Mouse (Mus musculus): ENCODE data around the gene Yipf1. TPM values are rescaled to one million over a fixed set of nuclear protein-coding genes. Genes with fewer than 3 reads are reported as not detected.
"Not testable (repeated sequence)": the region's sequence is repeated elsewhere in the genome, so short reads cannot be mapped to it uniquely, and the experiment has no call there.

The Yipf1 gene
- polyA plus RNA-seq, 1 experiment from 2014 or later, result 53.2 TPM

GRCm38 (mm10) chr4:107360457-107361145, 46.4 kb downstream of the Yipf1 start:
- no peaks in the 10 kb centered on the region for H3K27me3 ChIP-seq
- H3K9me3 ChIP-seq, result no peaks in the 10 kb centered on the region
- H3K4me3 ChIP-seq, result no peak overlapping the region
- no peaks in the 10 kb centered on the region for H3K36me3 ChIP-seq
- ATAC-seq (replicated peaks), result no peak
- no peak overlapping the region for H3K9ac ChIP-seq (replicated peaks)
- no peak overlapping the region for H3K4me2 ChIP-seq (replicated peaks)
- no peaks in the 10 kb centered on the region for H3K4me1 ChIP-seq
- WGBS, result 85% methylated on average over 7 of the region's 7 CpGs
- H3K27ac ChIP-seq (replicated peaks), result no peak overlapping the region

GRCm38 (mm10) chr4:107362755-107363154, 48.6 kb downstream of the Yipf1 start:
- Histone ChIP-seq H3K4me2 (replicated peaks) (no peak overlapping the region), H3K9ac (replicated peaks) (no peak overlapping the region), H3K36me3 (no peaks in the 10 kb centered on the region), H3K27ac (replicated peaks) (no peak overlapping the region), H3K4me3 (no peak overlapping the region), H3K9me3 (no peaks in the 10 kb centered on the region), H3K4me1 (no peaks in the 10 kb centered on the region; the same call in 1 of the 2 replicates), H3K27me3 (no peaks in the 10 kb centered on the region)
- WGBS, result 55% methylated on average over 4 of the region's 4 CpGs
- no peak for ATAC-seq (replicated peaks)

GRCm38 (mm10) chr4:107363573-107363972, 49.4 kb downstream of the Yipf1 start:
- H3K27me3 ChIP-seq, result no peaks in the 10 kb centered on the region
- no peaks in the 10 kb centered on the region for H3K36me3 ChIP-seq
- ATAC-seq (replicated peaks), result no peak
- 82% methylated on average over 6 of the region's 6 CpGs for WGBS
- no peak overlapping the region for H3K9ac ChIP-seq (replicated peaks)
- no peak overlapping the region for H3K4me2 ChIP-seq (replicated peaks)
- no peaks in the 10 kb centered on the region for H3K9me3 ChIP-seq
- H3K4me1 ChIP-seq, result peaks cover 4% of the 10 kb centered on the region
- no peak overlapping the region for H3K27ac ChIP-seq (replicated peaks)
- no peak overlapping the region for H3K4me3 ChIP-seq

GRCm38 (mm10) chr4:107364190-107364639, 50.1 kb downstream of the Yipf1 start:
- H3K4me3 ChIP-seq, result no peak overlapping the region
- H3K27me3 ChIP-seq, result no peaks in the 10 kb centered on the region
- no peak overlapping the region for H3K4me2 ChIP-seq (replicated peaks)
- peaks cover 9% of the 10 kb centered on the region for H3K4me1 ChIP-seq
- H3K27ac ChIP-seq (replicated peaks), result no peak overlapping the region
- no peak for ATAC-seq (replicated peaks)
- H3K9ac ChIP-seq (replicated peaks), result no peak overlapping the region
- H3K9me3 ChIP-seq, result no peaks in the 10 kb centered on the region
- 82% methylated on average over 5 of the region's 5 CpGs for WGBS
- no peaks in the 10 kb centered on the region for H3K36me3 ChIP-seq

- not testable (repeated sequence) for H3K36me3 ChIP-seq; H3K4me3 ChIP-seq; H3K4me2 ChIP-seq (replicated peaks); H3K27ac ChIP-seq (replicated peaks); ATAC-seq (replicated peaks); H3K9ac ChIP-seq (replicated peaks); H3K9me3 ChIP-seq; H3K4me1 ChIP-seq; H3K27me3 ChIP-seq
These were observed 52.2 kb downstream of the Yipf1 start for GRCm38 (mm10) chr4:107366408-107366807.

- ATAC-seq (replicated peaks), result peak; percentile 99
- peak within 1 kb of the TSS; percentile 79 for H3K4me2 ChIP-seq (replicated peaks)
- H3K27ac ChIP-seq (replicated peaks), result peak within 1 kb of the TSS; percentile 92
- no peaks in the 10 kb centered on the region for H3K27me3 ChIP-seq
- peaks cover 9% of the 10 kb centered on the region for H3K4me1 ChIP-seq
- WGBS, result under 1% methylated on average over 51 of the region's 51 CpGs
- H3K9me3 ChIP-seq, result no peaks in the 10 kb centered on the region
- peak within 1 kb of the TSS; percentile 91 for H3K9ac ChIP-seq (replicated peaks)
- peaks cover 14% of the 10 kb centered on the region for H3K36me3 ChIP-seq
- peak within 1 kb of the TSS; percentile 94 for H3K4me3 ChIP-seq
These were observed 53.6 kb downstream of the Yipf1 start, which contains the start of gene Ndc1 for GRCm38 (mm10) chr4:107367567-107368314. Ndc1 (plus strand) TSS chr4:107367784.

GRCm38 (mm10) chr4:107372304-107372703, 58.1 kb downstream of the Yipf1 start:
- Histone ChIP-seq H3K4me3 (no peak overlapping the region), H3K36me3 (peaks cover 45% of the 10 kb centered on the region), H3K4me1 (peaks cover 9% of the 10 kb centered on the region), H3K27me3 (no peaks in the 10 kb centered on the region), H3K9me3 (no peaks in the 10 kb centered on the region), H3K4me2 (replicated peaks) (no peak overlapping the region), H3K27ac (replicated peaks) (no peak overlapping the region), H3K9ac (replicated peaks) (no peak overlapping the region)
- no peak for ATAC-seq (replicated peaks)
- WGBS, result 74% methylated on average over 2 of the region's 2 CpGs

GRCm38 (mm10) chr4:107374677-107375076, 60.5 kb downstream of the Yipf1 start:
- H3K4me1 ChIP-seq, result no peaks in the 10 kb centered on the region
- H3K36me3 ChIP-seq, result peaks cover 56% of the 10 kb centered on the region
- H3K4me2 ChIP-seq (replicated peaks), result no peak overlapping the region
- H3K9ac ChIP-seq (replicated peaks), result no peak overlapping the region
- no peak for ATAC-seq (replicated peaks)
- no peak overlapping the region for H3K4me3 ChIP-seq
- no peaks in the 10 kb centered on the region for H3K27me3 ChIP-seq
- WGBS, result 90% methylated on average over 4 of the region's 4 CpGs
- no peaks in the 10 kb centered on the region for H3K9me3 ChIP-seq
- H3K27ac ChIP-seq (replicated peaks), result no peak overlapping the region

GRCm38 (mm10) chr4:107378954-107379353, 64.8 kb downstream of the Yipf1 start:
- peaks cover 59% of the 10 kb centered on the region for H3K36me3 ChIP-seq
- 92% methylated on average over 6 of the region's 6 CpGs for WGBS
- H3K4me2 ChIP-seq (replicated peaks), result no peak overlapping the region
- H3K27ac ChIP-seq (replicated peaks), result no peak overlapping the region
- no peaks in the 10 kb centered on the region for H3K4me1 ChIP-seq
- ATAC-seq (replicated peaks), result no peak
- no peak overlapping the region for H3K4me3 ChIP-seq
- H3K9me3 ChIP-seq, result no peaks in the 10 kb centered on the region
- H3K9ac ChIP-seq (replicated peaks), result no peak overlapping the region
- no peaks in the 10 kb centered on the region for H3K27me3 ChIP-seq

GRCm38 (mm10) chr4:107380871-107381270, 66.7 kb downstream of the Yipf1 start:
- no peaks in the 10 kb centered on the region for H3K9me3 ChIP-seq
- H3K27me3 ChIP-seq, result no peaks in the 10 kb centered on the region
- no peak overlapping the region for H3K9ac ChIP-seq (replicated peaks)
- no peak overlapping the region for H3K4me3 ChIP-seq
- WGBS, result 85% methylated on average over 7 of the region's 7 CpGs
- ATAC-seq (replicated peaks), result no peak
- no peak overlapping the region for H3K27ac ChIP-seq (replicated peaks)
- H3K4me1 ChIP-seq, result no peaks in the 10 kb centered on the region
- no peak overlapping the region for H3K4me2 ChIP-seq (replicated peaks)
- H3K36me3 ChIP-seq, result peaks cover 49% of the 10 kb centered on the region

- no peak overlapping the region for H3K4me2 ChIP-seq (replicated peaks)
- 69% methylated on average over 4 of the region's 4 CpGs for WGBS
- peak overlapping the region; percentile 47; the same call in 1 of the 2 replicates for H3K27ac ChIP-seq (replicated peaks)
- no peaks in the 10 kb centered on the region for H3K27me3 ChIP-seq
- H3K4me1 ChIP-seq, result peaks cover 9% of the 10 kb centered on the region; the same call in 1 of the 2 replicates
- H3K36me3 ChIP-seq, result peaks cover 46% of the 10 kb centered on the region
- no peak for ATAC-seq (replicated peaks)
- H3K9ac ChIP-seq (replicated peaks), result no peak overlapping the region
- no peaks in the 10 kb centered on the region for H3K9me3 ChIP-seq
- H3K4me3 ChIP-seq, result no peak overlapping the region
These were observed 72.9 kb downstream of the Yipf1 start for GRCm38 (mm10) chr4:107387038-107387437.

- WGBS, result 56% methylated on average over 8 of the region's 8 CpGs
- peaks cover 9% of the 10 kb centered on the region; the same call in 1 of the 2 replicates for H3K4me1 ChIP-seq
- H3K36me3 ChIP-seq, result peaks cover 49% of the 10 kb centered on the region
- peak overlapping the region; percentile 47; the same call in 1 of the 2 replicates for H3K27ac ChIP-seq (replicated peaks)
- H3K9me3 ChIP-seq, result no peaks in the 10 kb centered on the region
- no peaks in the 10 kb centered on the region for H3K27me3 ChIP-seq
- H3K9ac ChIP-seq (replicated peaks), result no peak overlapping the region
- peak; percentile 35; the same call in 1 of the 2 replicates for ATAC-seq (replicated peaks)
- no peak overlapping the region for H3K4me3 ChIP-seq
- no peak overlapping the region for H3K4me2 ChIP-seq (replicated peaks)
These were observed 73.3 kb downstream of the Yipf1 start for GRCm38 (mm10) chr4:107387465-107387864.

Data from forebrain, embryonic 15.5 days (tissue).